Mouse (Mus musculus) ES-E14 (cell line): ENCODE measurements around the gene Klhl3. TPM values are rescaled to one million over a fixed set of nuclear protein-coding genes. Genes with fewer than 3 reads are reported as not detected.

Experiments
- DNase-seq: peaks from one replicate; pipeline ENCODE4 v3.0.0-alpha.2; 2013; ENCODE audit warnings: low read depth, low spot score
- H3K27ac ChIP-seq: 2 replicates; pipeline ENCODE4 v1.5.1; 2012; ENCODE audit warnings: low read depth, mild to moderate bottlenecking, low read length, moderate library complexity, mixed read lengths; ENCODE audit not compliant: poor library complexity, insufficient read depth, severe bottlenecking
- H3K36me3 ChIP-seq: 2 replicates; pipeline ENCODE4 v1.6.1; 2012; ENCODE audit warnings: mild to moderate bottlenecking, low read length, moderate library complexity, mixed read lengths; ENCODE audit not compliant: control insufficient read depth, poor library complexity, insufficient read depth, severe bottlenecking
- H3K4me1 ChIP-seq, 2 experiments: fragments of 150-350 bp in 1 of 2; sonication (generic) in 1 of 2; 2 replicates each; pipeline ENCODE4 v1.6.1; 2012; ENCODE audit warnings: low read length in 2 of 2, mild to moderate bottlenecking in 1 of 2, mixed read lengths in 1 of 2; ENCODE audit not compliant: control insufficient read depth in 2 of 2, insufficient read depth in 2 of 2, poor library complexity in 1 of 2
- H3K4me3 ChIP-seq, 2 experiments: fragments of 150-350 bp in 1 of 2; sonication (generic) in 1 of 2; 2 replicates each; pipeline ENCODE4 v1.5.1; 2012; ENCODE audit warnings: low read length in 2 of 2, low read depth in 1 of 2, mild to moderate bottlenecking in 1 of 2, mixed read lengths in 1 of 2; ENCODE audit not compliant: insufficient read depth in 1 of 2, poor library complexity in 1 of 2, severe bottlenecking in 1 of 2
- H3K9ac ChIP-seq: 2 replicates; pipeline ENCODE4 v1.6.1; 2012; ENCODE audit warnings: low read depth, mild to moderate bottlenecking, low read length, mixed read lengths; ENCODE audit not compliant: poor library complexity, insufficient read depth, severe bottlenecking
- H3K9me3 ChIP-seq: fragments of 150-350 bp; sonication (generic); 2 replicates; pipeline ENCODE4 v1.6.1; 2012; ENCODE audit warnings: low read depth, mild to moderate bottlenecking, low read length; ENCODE audit not compliant: control insufficient read depth, insufficient read depth
- CHD2 ChIP-seq: IDR thresholded peaks from 2 replicates; pipeline ENCODE4 v1.6.1; 2014; ENCODE audit warnings: mild to moderate bottlenecking, low read depth, low read length, inconsistent platforms
- HCFC1 ChIP-seq: IDR thresholded peaks from 2 replicates; pipeline ENCODE4 v1.6.1; 2012; ENCODE audit warnings: low read length, inconsistent platforms, borderline replicate concordance; ENCODE audit not compliant: insufficient read depth
- MAFK ChIP-seq: IDR thresholded peaks from 2 replicates; pipeline ENCODE4 v1.6.1; 2014; ENCODE audit warnings: mild to moderate bottlenecking, low read depth, low read length, inconsistent platforms; ENCODE audit not compliant: insufficient read depth
- ZC3H11A ChIP-seq: IDR thresholded peaks from 2 replicates; pipeline ENCODE4 v1.6.1; 2012; ENCODE audit warnings: low read depth, mild to moderate bottlenecking, inconsistent platforms, low read length, borderline replicate concordance
- ZNF384 ChIP-seq: IDR thresholded peaks from 2 replicates; pipeline ENCODE4 v1.6.1; 2012; ENCODE audit warnings: low read depth, low read length, inconsistent platforms
- in situ Hi-C, 2 experiments: fragments of 600-800 bp; cut with MboI; formaldehyde crosslinking; loops; one replicate each; pipeline ENCODE4 v1.15.1; 2025; ENCODE audit warnings: low sequenced_read_pairs in 2 of 2, inconsistent platforms in 1 of 2; ENCODE audit not compliant: unreplicated experiment in 2 of 2
- total RNA-seq: library from RNA; depleted of rRNA; stranded (reverse); fragments of 300-350 nt; gene quantifications from 2 replicates; pipeline ENCODE4 v1.2.3, GENCODE M21; 2012

Gene Klhl3
- total RNA-seq, 1 experiment = 0.67 TPM

DNA sequence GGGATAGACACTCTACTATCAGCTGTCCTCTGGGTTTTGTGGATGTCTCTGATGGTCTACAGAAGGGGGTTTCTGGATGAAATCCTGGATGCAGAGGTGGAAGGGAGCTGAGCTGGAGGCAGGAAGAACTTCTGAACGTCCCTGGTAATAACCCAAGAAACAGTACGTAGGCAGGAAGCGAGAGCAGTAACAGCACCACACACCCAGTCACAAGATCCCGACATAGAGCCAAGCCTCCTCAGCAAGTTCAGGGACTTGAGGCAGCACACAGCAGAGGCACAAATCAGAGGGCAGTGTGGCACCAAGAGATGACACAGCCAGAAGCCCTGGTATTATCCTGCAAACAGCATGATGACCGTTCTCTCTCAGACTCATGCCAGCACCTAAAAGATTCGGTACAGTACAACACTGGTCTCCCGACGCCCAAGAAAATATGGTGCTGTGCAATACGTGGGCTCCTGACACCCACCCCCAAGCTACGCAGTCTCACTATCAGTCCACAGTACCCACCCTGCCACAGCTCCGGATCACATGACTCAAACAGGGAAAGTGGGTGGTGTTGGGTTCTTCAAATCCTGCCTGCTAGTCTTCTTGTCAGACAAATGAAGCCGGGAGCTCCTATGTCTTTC, 40.0 kb downstream of the Klhl3 start:
- H3K9me3 ChIP-seq = no peaks in the 10 kb centered on the region
- in situ Hi-C loops = no loop called here
- DNase-seq = no peak

DNA sequence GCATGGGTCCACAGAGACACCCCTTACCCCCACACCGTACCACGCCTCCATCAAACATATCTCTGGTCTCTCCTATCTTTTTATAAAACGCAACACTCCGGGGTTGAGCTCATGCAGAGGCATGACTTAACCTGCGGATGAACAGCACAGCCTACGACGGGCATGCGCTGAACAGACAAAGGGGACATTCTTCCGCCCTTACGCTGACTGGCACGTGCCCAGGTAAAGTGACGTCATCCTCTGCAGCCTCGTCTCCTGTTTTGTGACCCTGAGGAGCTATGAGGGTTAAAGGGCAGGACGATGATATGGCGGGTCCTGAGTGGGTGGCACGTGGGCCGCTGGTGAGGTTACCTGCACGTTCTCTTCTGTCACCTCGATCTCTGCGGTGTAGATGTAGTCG, 42.2 kb downstream of the Klhl3 start:
- Histone ChIP-seq H3K4me1 (peaks cover 2 to 27% of the 10 kb centered on the region in 2 experiments; a peak in 2 of 4 replicates), H3K9ac (no peak overlapping the region), H3K36me3 (no peaks in the 10 kb centered on the region), H3K4me3 (peak overlapping the region in 1 of 2 experiments; percentile 18; a peak in 1 of 4 replicates), H3K9me3 (no peaks in the 10 kb centered on the region), H3K27ac (no peak overlapping the region)
- DNase-seq = no peak
- TF ChIP-seq CHD2 (no peak), MAFK (no peak), HCFC1 (no peak), ZNF384 (no peak), ZC3H11A (no peak)
- in situ Hi-C loops = no loop called here

More for the DNA sequence above, 40.0 kb downstream of the Klhl3 start:
- TF ChIP-seq CHD2 (no peak), ZNF384 (no peak), ZC3H11A (no peak), MAFK (no peak), HCFC1 (no peak)
- H3K4me3 ChIP-seq = no peak overlapping the region
- H3K9ac ChIP-seq = no peak overlapping the region
- H3K36me3 ChIP-seq = no peaks in the 10 kb centered on the region
- no peak overlapping the region for H3K27ac ChIP-seq
- peaks cover 2 to 20% of the 10 kb centered on the region in 2 experiments; a peak in 2 of 4 replicates for H3K4me1 ChIP-seq

DNA sequence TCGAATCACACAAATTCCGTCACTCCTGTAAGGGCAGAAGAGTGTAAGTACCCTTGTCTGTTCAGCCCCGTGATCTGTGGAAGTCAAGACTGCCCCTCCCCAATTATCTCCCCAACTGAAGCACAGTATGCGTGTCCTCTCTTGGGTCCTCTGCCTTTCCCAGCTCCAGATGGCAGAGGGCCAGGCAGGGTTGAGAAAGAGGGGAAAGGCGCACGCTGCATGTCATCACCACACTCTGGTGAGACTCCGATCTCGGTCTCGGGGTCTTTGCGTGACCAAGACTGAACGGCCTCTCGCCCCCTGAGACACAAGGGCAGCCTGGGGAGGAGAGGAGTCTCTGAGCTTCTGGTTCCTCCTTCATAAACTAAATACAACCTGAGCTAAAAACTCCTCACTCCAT, 42.9 kb downstream of the Klhl3 start:
- no peak overlapping the region for H3K27ac ChIP-seq
- DNase-seq = no peak
- no peak for TF ChIP-seq ZNF384
- TF ChIP-seq MAFK = no peak
- TF ChIP-seq HCFC1 = no peak
- no peak for TF ChIP-seq ZC3H11A
- no peak for TF ChIP-seq CHD2
- no peak overlapping the region for H3K9ac ChIP-seq
- no peaks in the 10 kb centered on the region for H3K9me3 ChIP-seq
- in situ Hi-C loops = no loop called here
- no peaks in the 10 kb centered on the region for H3K36me3 ChIP-seq
- H3K4me1 ChIP-seq = peaks cover 2 to 30% of the 10 kb centered on the region in 2 experiments; a peak in 2 of 4 replicates
- H3K4me3 ChIP-seq = no peak overlapping the region

DNA sequence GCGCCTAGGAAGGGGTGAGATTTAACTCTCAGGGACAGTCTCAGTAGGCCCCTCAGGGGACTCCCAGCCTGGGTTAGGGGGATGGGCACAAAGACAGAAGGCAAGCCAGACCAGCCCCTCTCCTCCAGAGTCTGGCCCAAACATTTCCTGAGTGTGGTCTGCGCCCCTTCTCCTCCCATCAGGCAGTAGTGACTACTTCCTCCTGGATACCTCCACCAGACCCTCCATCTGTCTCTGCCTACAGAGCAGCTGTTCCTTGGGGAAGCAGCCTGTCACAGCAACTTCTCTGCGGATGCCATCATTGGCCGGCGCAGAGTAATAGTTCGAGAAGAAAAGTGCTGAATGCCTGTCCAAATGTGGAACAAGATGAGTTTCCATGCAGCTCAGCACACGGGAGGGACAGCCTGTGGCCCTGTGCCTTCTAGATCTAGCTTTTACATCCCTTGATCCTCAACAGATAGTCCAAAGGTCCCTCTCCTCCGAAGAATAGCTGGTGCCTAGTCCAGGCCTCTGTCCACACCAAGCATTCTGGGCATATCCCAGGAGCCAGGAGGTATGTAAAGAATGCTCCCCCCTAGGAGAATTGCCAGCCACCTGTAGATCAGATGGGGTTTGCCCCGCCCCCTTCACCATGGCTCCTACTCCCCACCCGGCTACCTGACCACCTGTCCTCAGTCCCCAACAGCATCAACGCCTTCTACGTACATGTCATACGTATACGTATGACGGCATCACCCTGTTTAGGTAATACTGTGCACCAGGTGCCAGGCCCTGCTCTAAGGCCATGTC, 44.8 kb downstream of the Klhl3 start:
- no peak overlapping the region for H3K4me3 ChIP-seq
- no peak for TF ChIP-seq ZNF384
- H3K9ac ChIP-seq = no peak overlapping the region
- DNase-seq = no peak
- H3K36me3 ChIP-seq = no peaks in the 10 kb centered on the region
- H3K27ac ChIP-seq = no peak overlapping the region
- peaks cover 2 to 30% of the 10 kb centered on the region in 2 experiments; a peak in 2 of 4 replicates for H3K4me1 ChIP-seq
- no peaks in the 10 kb centered on the region for H3K9me3 ChIP-seq
- in situ Hi-C loops = no loop called here
